Mouse (Mus musculus): ENCODE measurements at regions not wholly inside any gene's neighbourhood (a gene's known extent, or its start where the extent isn't known, plus 50 kb on each side); places are given as distances from the start of the nearest gene placed in this dataset.

DNA sequence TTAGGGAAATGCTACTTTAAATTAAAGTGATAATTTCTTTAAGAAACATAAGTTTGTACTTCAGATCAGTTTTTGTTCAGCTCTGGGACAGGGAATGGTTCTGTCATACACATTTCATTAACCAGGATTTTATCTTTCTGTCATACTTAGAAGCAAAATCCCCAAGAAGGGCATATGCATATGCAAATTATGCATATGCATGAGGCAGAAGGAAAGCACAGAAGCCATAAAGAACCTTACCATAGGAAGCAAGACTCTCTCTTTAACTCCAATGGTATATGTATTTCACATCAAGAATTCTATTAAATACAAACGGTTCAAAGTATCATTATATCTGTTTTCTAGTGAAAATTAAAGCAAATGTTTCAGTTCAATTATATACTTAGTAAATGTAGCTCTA lies 381.5 kb downstream of the Kcnj3 start:
- no peak overlapping the region for H3K27ac ChIP-seq
- intact Hi-C loops (cut with DNase I), result loop anchor here (10.0 kb wide), 1 partner anchor 382 kb away; the partner anchor contains the start of gene Kcnj3
- no peak for TF ChIP-seq CTCF (IDR thresholded peaks at IDR 0.05)
- DNase-seq (ENCODE audit: extremely low spot score in 1 of 2, low spot score in 2 of 2), result no peak
- no peak overlapping the region for H3K4me3 ChIP-seq

GRCm38 (mm10) chr2:55818220-55818619 lies 382.4 kb downstream of the Kcnj3 start:
- TF ChIP-seq CTCF (IDR thresholded peaks at IDR 0.05), result no peak
- intact Hi-C loops (cut with DNase I), result loop anchor here (1.0 to 10.0 kb wide), 2 partner anchors 125 to 383 kb away; partner anchors contain the start of gene Kcnj3
- Histone ChIP-seq H3K4me3 (no peak overlapping the region), H3K27ac (peak overlapping the region; percentile 55)
- peak in 1 of 2 experiments; percentile 22 for DNase-seq (ENCODE audit: extremely low spot score in 1 of 2, low spot score in 2 of 2)

GRCm38 (mm10) chr2:55822726-55823125 lies 387.0 kb downstream of the Kcnj3 start:
- intact Hi-C loops (cut with DNase I), result no loop called here
- Histone ChIP-seq H3K27ac (no peak overlapping the region), H3K4me3 (no peak overlapping the region)
- TF ChIP-seq CTCF (IDR thresholded peaks at IDR 0.05), result no peak
- DNase-seq (ENCODE audit: extremely low spot score in 1 of 2, low spot score in 2 of 2), result no peak

GRCm38 (mm10) chr2:55841521-55841920 lies 405.8 kb downstream of the Kcnj3 start:
- peak; percentile 35 to 66 for DNase-seq (ENCODE audit: extremely low spot score in 1 of 2, low spot score in 2 of 2)
- intact Hi-C loops (cut with DNase I), result loop anchor here (5.0 kb wide), 3 partner anchors 534 to 754 kb away; no protein-coding TSS in a partner anchor
- Histone ChIP-seq H3K4me3 (no peak overlapping the region), H3K27ac (no peak overlapping the region)
- TF ChIP-seq CTCF (IDR thresholded peaks at IDR 0.05), result peak; percentile 57

GRCm38 (mm10) chr2:55846832-55847382 lies 411.1 kb downstream of the Kcnj3 start:
- Histone ChIP-seq H3K27ac (no peak overlapping the region), H3K4me3 (no peak overlapping the region)
- TF ChIP-seq CTCF (IDR thresholded peaks at IDR 0.05), result no peak
- no peak for DNase-seq (ENCODE audit: extremely low spot score in 1 of 2, low spot score in 2 of 2)
- intact Hi-C loops (cut with DNase I), result no loop called here

DNA sequence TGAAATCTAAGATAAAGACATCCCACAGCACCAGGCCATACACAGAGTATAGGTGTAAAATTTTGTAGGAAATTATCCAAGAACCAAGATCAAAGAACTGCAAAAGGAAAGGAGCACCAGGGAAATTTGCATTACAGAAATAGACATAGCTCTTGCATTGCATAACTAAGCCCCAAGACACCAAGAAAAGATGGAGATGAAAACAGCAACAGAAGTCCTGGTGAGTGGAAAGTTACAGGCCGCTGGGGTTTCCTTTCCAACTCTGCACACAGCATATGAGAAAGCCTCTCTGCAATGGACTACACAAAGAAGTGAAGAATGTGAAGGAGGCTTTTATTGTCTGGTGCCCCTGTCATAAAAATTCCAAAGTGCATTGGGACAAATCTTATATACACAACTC lies 426.7 kb downstream of the Kcnj3 start:
- no peak for TF ChIP-seq CTCF (IDR thresholded peaks at IDR 0.05)
- Histone ChIP-seq H3K27ac (peak overlapping the region; percentile 59; the same call in 1 of the 2 replicates), H3K4me3 (no peak overlapping the region)
- intact Hi-C loops (cut with DNase I), result no loop called here
- no peak for DNase-seq (ENCODE audit: extremely low spot score in 1 of 2, low spot score in 2 of 2)

GRCm38 (mm10) chr2:55889976-55890375 lies 454.2 kb downstream of the Kcnj3 start:
- no peak for TF ChIP-seq CTCF (IDR thresholded peaks at IDR 0.05)
- intact Hi-C loops (cut with DNase I), result no loop called here
- H3K4me3 ChIP-seq, result no peak overlapping the region
- peak overlapping the region; percentile 16; the same call in 1 of the 2 replicates for H3K27ac ChIP-seq
- no peak for DNase-seq (ENCODE audit: extremely low spot score in 1 of 2, low spot score in 2 of 2)

DNA sequence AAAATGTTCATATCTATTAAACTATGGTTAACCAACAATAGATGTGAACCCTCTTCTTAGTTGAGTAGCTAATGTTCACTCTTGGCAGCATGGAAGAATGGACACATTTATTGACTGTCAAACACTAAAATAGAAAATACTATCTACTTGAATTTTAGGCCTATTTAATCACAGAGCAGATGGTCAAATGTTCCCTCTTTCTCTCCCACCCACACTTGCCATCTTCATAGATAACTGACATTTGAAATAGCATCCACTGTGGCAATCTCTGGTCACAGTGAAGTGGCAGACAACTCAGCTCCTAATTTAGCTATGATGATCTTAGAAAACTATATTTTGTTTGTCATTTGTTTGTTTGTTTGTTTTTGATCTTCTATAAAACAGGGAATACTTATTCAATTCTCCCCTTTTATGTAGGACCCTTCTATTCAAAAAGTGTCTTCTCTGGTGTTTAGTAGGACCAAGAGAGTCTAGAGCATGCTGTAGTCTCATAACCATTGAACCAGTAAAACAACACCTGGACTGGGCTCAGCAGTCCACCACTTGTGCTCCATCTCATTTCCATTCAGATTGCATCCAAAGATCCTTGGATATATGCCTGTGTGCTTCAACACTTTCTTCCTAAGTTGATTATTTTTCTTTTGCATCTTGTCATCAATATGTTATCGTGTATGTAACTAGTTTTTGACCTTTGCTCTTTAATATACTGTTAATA lies 457.2 kb downstream of the Kcnj3 start:
- no peak overlapping the region for H3K27ac ChIP-seq
- intact Hi-C loops (cut with DNase I), result no loop called here

GRCm38 (mm10) chr2:55920294-55920693 lies 484.5 kb downstream of the Kcnj3 start:
- H3K27ac ChIP-seq, result no peak overlapping the region
- intact Hi-C loops (cut with DNase I), result loop anchor here (2.0 kb wide), 1 partner anchor 829 kb away; no protein-coding TSS in a partner anchor
- peak; percentile 63 for TF ChIP-seq CTCF (IDR thresholded peaks at IDR 0.05)
- no peak for DNase-seq (ENCODE audit: extremely low spot score in 1 of 2, low spot score in 2 of 2)
- H3K4me3 ChIP-seq, result no peak overlapping the region

More for the DNA sequence above, 457.2 kb downstream of the Kcnj3 start:
- no peak overlapping the region for H3K4me3 ChIP-seq
- no peak for DNase-seq (ENCODE audit: extremely low spot score in 1 of 2, low spot score in 2 of 2)
- no peak for TF ChIP-seq CTCF (IDR thresholded peaks at IDR 0.05)
